8 mouse cellular contexts compared by ENCODE assay signal in genomic region chr7:27333316-27333941, GRCm38 (mm10). TPM values are rescaled to one million over a fixed set of nuclear protein-coding genes. Genes with fewer than 3 reads are reported as not detected.
DNase-seq lines count a peak whose midpoint lies in the region; ATAC-seq and TF ChIP-seq lines count a peak whose summit lies in the region.

No protein-coding gene starts in this region.

- peak overlapping the region; percentile 42 for H3K4me3 ChIP-seq in forebrain, embryonic 12.5 days (replicated peaks)
- peak overlapping the region; percentile 45 for H3K4me3 ChIP-seq in hindbrain, postnatal 0 days (ENCODE audit: low read length)

- no peak for ATAC-seq in forebrain, embryonic 12.5 days (ENCODE audit: low FRiP score)
- no peak for ATAC-seq in hindbrain, postnatal 0 days
- ATAC-seq in inflammation-experienced regulatory T-cells, adult 6 months: no peak

- peak overlapping the region; percentile 48 for H3K9ac ChIP-seq in forebrain, embryonic 12.5 days
- peak overlapping the region; percentile 44; the same call in 1 of the 2 replicates for H3K9ac ChIP-seq in hindbrain, postnatal 0 days (replicated peaks; ENCODE audit: low read length)

- peaks cover 89% of the 10 kb centered on the region for H3K27me3 ChIP-seq in forebrain, embryonic 12.5 days
- peaks cover 68% of the 10 kb centered on the region for H3K27me3 ChIP-seq in hindbrain, postnatal 0 days (ENCODE audit: insufficient read depth, low read length)

- no peak for TF ChIP-seq CTCF in hindbrain, postnatal 0 days (IDR thresholded peaks at IDR 0.05; ENCODE audit: low read depth)

- H3K4me1 ChIP-seq in forebrain, embryonic 12.5 days: peaks cover 67% of the 10 kb centered on the region
- H3K4me1 ChIP-seq in hindbrain, postnatal 0 days (ENCODE audit: insufficient read depth, low read length): peaks cover 29% of the 10 kb centered on the region

- H3K36me3 ChIP-seq in forebrain, embryonic 12.5 days (replicated peaks): no peaks in the 10 kb centered on the region
- no peaks in the 10 kb centered on the region for H3K36me3 ChIP-seq in hindbrain, postnatal 0 days (ENCODE audit: insufficient read depth, low read length)

- peak; percentile 35 to 66 for DNase-seq in adrenal gland, adult (ENCODE audit: inconsistent age in 2 of 2, low spot score in 1 of 2)
- DNase-seq in adrenal gland, postnatal 25 days: no peak
- peak; percentile 70 for DNase-seq in A20 (ENCODE audit: low read depth, low spot score)
- peak; percentile 15 for DNase-seq in hindbrain, postnatal 0 days (ENCODE audit: low spot score)
- DNase-seq in lung, postnatal 14 days: peak; percentile 45
- no peak for DNase-seq in cerebellum, adult 11 months

- H3K9me3 ChIP-seq in forebrain, embryonic 12.5 days: no peaks in the 10 kb centered on the region
- H3K9me3 ChIP-seq in hindbrain, postnatal 0 days (ENCODE audit: low read length): no peaks in the 10 kb centered on the region

- WGBS in forebrain, embryonic 12.5 days: 2% methylated on average over 26 of the region's 77 CpGs
- under 1% methylated on average over 54 of the region's 77 CpGs for WGBS in hindbrain, postnatal 0 days

- no peak overlapping the region for H3K27ac ChIP-seq in forebrain, embryonic 12.5 days
- no peak overlapping the region for H3K27ac ChIP-seq in hindbrain, postnatal 0 days

- H3K4me2 ChIP-seq in forebrain, embryonic 12.5 days: peak overlapping the region; percentile 71
- peak overlapping the region; percentile 87 for H3K4me2 ChIP-seq in hindbrain, postnatal 0 days (ENCODE audit: low read depth, low read length)

RNA-seq across cellular contexts. Expression of gene Ltbp4, which starts 4.1 kb away (rescaled TPM):
- 62.9 and 66.6 TPM in 2 replicates for total RNA-seq in adrenal gland, postnatal 25 days (2021)
- polyA plus RNA-seq in forebrain, embryonic 12.5 days (2016; fragmentation: Nextera tagmentation; extraction: Ambion mirVana): 12.4 and 16.5 TPM in 2 replicates
- total RNA-seq in hindbrain, postnatal 0 days (2014; rRNA removed): 34.8 and 41.2 TPM in 2 replicates
- polyA plus RNA-seq in hindbrain, postnatal 0 days (2015; fragmentation: Nextera tagmentation; extraction: Ambion mirVana): 10.5 and 10.6 TPM in 2 replicates
- 1 to 10 TPM in 1 of 3 experiments, under 1 TPM in 2; 0.45 to 1.2 (median 0.50) TPM for polyA plus RNA-seq in inflammation-experienced regulatory T-cells, adult 6 months (2017; shearing (Covaris generic))

RNA-seq across cellular contexts. Expression of gene Shkbp1, which starts 22.4 kb away (rescaled TPM):
- total RNA-seq in adrenal gland, postnatal 25 days (2021): 23.3 and 28.6 TPM in 2 replicates
- 77.1 and 81.2 TPM in 2 replicates for polyA plus RNA-seq in forebrain, embryonic 12.5 days (2016; fragmentation: Nextera tagmentation; extraction: Ambion mirVana)
- 27.0 and 31.2 TPM in 2 replicates for total RNA-seq in hindbrain, postnatal 0 days (2014; rRNA removed)
- 20.0 and 20.2 TPM in 2 replicates for polyA plus RNA-seq in hindbrain, postnatal 0 days (2015; fragmentation: Nextera tagmentation; extraction: Ambion mirVana)
- polyA plus RNA-seq in inflammation-experienced regulatory T-cells, adult 6 months (2017; shearing (Covaris generic)): 10 to 100 TPM; 46.9 to 59.2 (median 50.1) TPM

RNA-seq across cellular contexts. Expression of gene Gm20479, which starts 23.8 kb away (rescaled TPM):
- 0.91 TPM in 1 of 2 replicates, not detected in the other for total RNA-seq in adrenal gland, postnatal 25 days (2021)
- 1.5 TPM in 1 of 2 replicates, not detected in the other for polyA plus RNA-seq in forebrain, embryonic 12.5 days (2016; fragmentation: Nextera tagmentation; extraction: Ambion mirVana)
- total RNA-seq in hindbrain, postnatal 0 days (2014; rRNA removed): not detected in 2 replicates
- not detected in 2 replicates for polyA plus RNA-seq in hindbrain, postnatal 0 days (2015; fragmentation: Nextera tagmentation; extraction: Ambion mirVana)
- 1 to 10 TPM in 1 of 3 experiments, not detected in 2; 4.0 TPM for polyA plus RNA-seq in inflammation-experienced regulatory T-cells, adult 6 months (2017; shearing (Covaris generic))

Comparison
In these comparisons a context has a peak if more than half of its experiments do, and no peak if none do; other contexts are left out.
1. DNase-seq: peak in adrenal gland, adult (2 of 2), A20 (single experiment), hindbrain, postnatal 0 days (single experiment) and lung, postnatal 14 days (single experiment); none in adrenal gland, postnatal 25 days (single experiment) and cerebellum, adult 11 months (single experiment).